Mouse (Mus musculus) C2C12 (cell line): ENCODE data around the gene Pdk2.

ENCODE experiments used
- CTCF ChIP-seq: IDR thresholded peaks from one replicate; pipeline ENCODE4 v1.5.1; 2011; ENCODE audit not compliant: control insufficient read depth, insufficient read depth, insufficient read length
- FOSL1 ChIP-seq: IDR thresholded peaks from one replicate; pipeline ENCODE4 v1.8.0; 2011; ENCODE audit warnings: mild to moderate bottlenecking, low read length; ENCODE audit not compliant: poor library complexity, insufficient read depth, severe bottlenecking
- MAX ChIP-seq: IDR thresholded peaks from one replicate; pipeline ENCODE4 v1.6.1; 2011; ENCODE audit warnings: mild to moderate bottlenecking, control low read depth
- MYOD1 ChIP-seq: IDR thresholded peaks from one replicate; pipeline ENCODE4 v1.6.1; 2011; ENCODE audit warnings: low read depth; ENCODE audit not compliant: control insufficient read depth, insufficient read length

- no peak for TF ChIP-seq CTCF
- no peak for TF ChIP-seq MAX
- no peak for TF ChIP-seq FOSL1
- TF ChIP-seq MYOD1, result no peak
These were observed 55.3 kb downstream of the Pdk2 start for GRCm38 (mm10) chr11:94985822-94986221.
